Mouse (Mus musculus): Measurements from ENCODE around the gene Fn3k.

Fn3k gene

GRCm38 (mm10) chr11:121434156-121435155 is at the start of gene Fn3k:
Gene Fn3k (plus strand): TSS chr11:121434913.
- DNase-seq (ENCODE audit: extremely low spot score, low spot score): peak; percentile 59

- DNase-seq (ENCODE audit: extremely low spot score, low spot score): peak; percentile 92
These were observed 46.8 kb upstream of the Fn3k start, which contains the start of gene Rab40b for GRCm38 (mm10) chr11:121387750-121388553. Gene Rab40b (minus strand): TSS chr11:121388251.

- no peak for DNase-seq (ENCODE audit: extremely low spot score, low spot score)
These were observed 46.2 kb upstream of the Fn3k start for GRCm38 (mm10) chr11:121388554-121388945.

GRCm38 (mm10) chr11:121390793-121391192 is 43.9 kb upstream of the Fn3k start:
- DNase-seq (ENCODE audit: extremely low spot score, low spot score): no peak

- DNase-seq (ENCODE audit: extremely low spot score, low spot score): no peak
These were observed 42.3 kb upstream of the Fn3k start for GRCm38 (mm10) chr11:121392405-121392804.

GRCm38 (mm10) chr11:121407366-121408155 is 27.2 kb upstream of the Fn3k start:
- no peak for DNase-seq (ENCODE audit: extremely low spot score, low spot score)

- no peak for DNase-seq (ENCODE audit: extremely low spot score, low spot score)
These were observed 20.0 kb upstream of the Fn3k start for GRCm38 (mm10) chr11:121414762-121415161.

- DNase-seq (ENCODE audit: extremely low spot score, low spot score): no peak
These were observed 19.4 kb upstream of the Fn3k start for GRCm38 (mm10) chr11:121415351-121415750.

- no peak for DNase-seq (ENCODE audit: extremely low spot score, low spot score)
These were observed 16.7 kb upstream of the Fn3k start for GRCm38 (mm10) chr11:121417971-121418370.

- DNase-seq (ENCODE audit: extremely low spot score, low spot score): no peak
These were observed 15.8 kb upstream of the Fn3k start for GRCm38 (mm10) chr11:121418932-121419331.

GRCm38 (mm10) chr11:121420379-121420778 is 14.3 kb upstream of the Fn3k start:
- DNase-seq (ENCODE audit: extremely low spot score, low spot score): no peak

GRCm38 (mm10) chr11:121420830-121421552 is 13.7 kb upstream of the Fn3k start, which contains the start of gene Fn3krp:
Gene Fn3krp (plus strand): TSS chr11:121421401.
- peak; percentile 96 for DNase-seq (ENCODE audit: extremely low spot score, low spot score)

GRCm38 (mm10) chr11:121421553-121422173 is 13.1 kb upstream of the Fn3k start:
- DNase-seq (ENCODE audit: extremely low spot score, low spot score): no peak

- no peak for DNase-seq (ENCODE audit: extremely low spot score, low spot score)
These were observed 1.3 kb upstream of the Fn3k start for GRCm38 (mm10) chr11:121433397-121433796.

GRCm38 (mm10) chr11:121437236-121437635 is 2.5 kb downstream of the Fn3k start:
- DNase-seq (ENCODE audit: extremely low spot score, low spot score): no peak

- DNase-seq (ENCODE audit: extremely low spot score, low spot score): no peak
These were observed 5.1 kb downstream of the Fn3k start for GRCm38 (mm10) chr11:121439686-121440292.

GRCm38 (mm10) chr11:121441653-121442052 is 6.9 kb downstream of the Fn3k start:
- no peak for DNase-seq (ENCODE audit: extremely low spot score, low spot score)

GRCm38 (mm10) chr11:121442076-121442475 is 7.4 kb downstream of the Fn3k start:
- DNase-seq (ENCODE audit: extremely low spot score, low spot score): no peak

GRCm38 (mm10) chr11:121451216-121451726 is 16.6 kb downstream of the Fn3k start:
- no peak for DNase-seq (ENCODE audit: extremely low spot score, low spot score)
